Mouse (Mus musculus) CH12.LX (cell line): Measurements from ENCODE around the gene Rras2.

Experiments used
- MAX ChIP-seq: IDR thresholded peaks from 2 replicates; pipeline ENCODE4 v1.6.1; 2011; ENCODE audit warnings: low read length, improper control_type of control experiment
- MAZ ChIP-seq: IDR thresholded peaks from 2 replicates; pipeline ENCODE4 v1.6.1; 2012; ENCODE audit warnings: low read depth, mild to moderate bottlenecking, inconsistent platforms, low read length, improper control_type of control experiment, moderate library complexity
- ZNF384 ChIP-seq: IDR thresholded peaks from 2 replicates; pipeline ENCODE4 v1.6.1; 2012; ENCODE audit warnings: low read depth, low read length, improper control_type of control experiment, inconsistent platforms

DNA sequence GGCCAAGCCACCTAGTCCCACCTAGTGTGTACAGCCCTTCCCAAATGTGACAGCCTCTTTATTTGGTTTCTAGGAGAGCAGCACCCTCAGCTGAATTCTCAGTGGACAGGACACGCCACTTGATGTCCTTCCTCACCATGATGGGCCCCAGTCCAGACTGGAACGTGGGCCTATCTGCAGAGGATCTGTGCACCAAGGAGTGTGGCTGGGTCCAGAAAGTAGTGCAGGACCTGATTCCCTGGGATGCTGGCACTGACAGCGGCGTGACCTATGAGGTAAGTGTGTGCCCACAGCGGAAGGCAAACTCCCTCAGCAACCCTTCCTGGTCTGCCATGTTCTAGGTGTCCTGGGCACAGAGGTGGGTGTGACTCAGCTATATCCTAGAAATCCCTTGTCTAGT, 88.8 kb downstream of the Rras2 start:
- TF ChIP-seq MAX: no peak
- no peak for TF ChIP-seq MAZ
- TF ChIP-seq ZNF384: no peak
